Mouse (Mus musculus) gastrocnemius, adult 2 months (tissue): ENCODE measurements around the gene Lrrfip2. TPM values are rescaled to one million over a fixed set of nuclear protein-coding genes. Genes with fewer than 3 reads are reported as not detected.

ENCODE experiments used
- DNase-seq: peaks from one replicate; pipeline ENCODE4 v3.0.0; 2022
- H3K27ac ChIP-seq: fragments of 200-600 bp; 2 replicates; pipeline ENCODE4 v1.8.1; 2022; ENCODE audit warnings: mild to moderate bottlenecking
- H3K4me3 ChIP-seq: fragments of 200-600 bp; 2 replicates; pipeline ENCODE4 v1.8.1; 2022; ENCODE audit warnings: mild to moderate bottlenecking, moderate library complexity
- CTCF ChIP-seq: fragments of 200-600 bp; IDR thresholded peaks from 2 replicates; pipeline ENCODE4 v1.8.1; 2022; ENCODE audit warnings: antibody characterized with exemption, mild to moderate bottlenecking, moderate library complexity
- intact Hi-C: fragments of 180-260 bp; cut with DNase I; formaldehyde crosslinking; loops from one replicate; pipeline ENCODE4 v1.15.1; 2025
- total RNA-seq, 2 experiments: library from RNA; stranded (reverse); gene quantifications; 2 replicates each; pipeline ENCODE4 v1.2.3; 2021

Lrrfip2 gene
- total RNA-seq, 2 experiments from 2014 or later = 72.6 to 74.8 TPM

GRCm38 (mm10) chr9:111260360-111260985 lies 143.1 kb downstream of the Lrrfip2 start:
- intact Hi-C loops = loop anchor here (10.0 kb wide), 1 partner anchor 296 kb away; no protein-coding TSS in a partner anchor
- Histone ChIP-seq H3K4me3 (no peak overlapping the region), H3K27ac (no peak overlapping the region; the same call in 1 of the 2 replicates)
- TF ChIP-seq CTCF = no peak
- peak; percentile 51 for DNase-seq

GRCm38 (mm10) chr9:111261356-111261755 lies 144.0 kb downstream of the Lrrfip2 start:
- DNase-seq = no peak
- intact Hi-C loops = loop anchor here (10.0 kb wide), 1 partner anchor 297 kb away; no protein-coding TSS in a partner anchor
- Histone ChIP-seq H3K27ac (no peak overlapping the region), H3K4me3 (no peak overlapping the region)
- TF ChIP-seq CTCF = no peak

- no peak overlapping the region for H3K4me3 ChIP-seq
- no peak for DNase-seq
- H3K27ac ChIP-seq = no peak overlapping the region
- TF ChIP-seq CTCF = no peak
- intact Hi-C loops = loop anchor here (10.0 kb wide), 1 partner anchor 303 kb away; no protein-coding TSS in a partner anchor
Measured at GRCm38 (mm10) chr9:111267998-111268397, 150.6 kb downstream of the Lrrfip2 start.

GRCm38 (mm10) chr9:111270606-111271005 lies 153.2 kb downstream of the Lrrfip2 start:
- peak overlapping the region; percentile 93 for H3K27ac ChIP-seq
- no peak for DNase-seq
- intact Hi-C loops = loop anchor here (5.0 kb wide), 1 partner anchor 153 kb away; the partner anchor contains the start of gene Lrrfip2
- peak overlapping the region; percentile 88 for H3K4me3 ChIP-seq
- no peak for TF ChIP-seq CTCF

- Histone ChIP-seq H3K4me3 (peak overlapping the region; percentile 88), H3K27ac (peak overlapping the region; percentile 93)
- intact Hi-C loops = loop anchor here (5.0 kb wide), 1 partner anchor 154 kb away; the partner anchor contains the start of gene Lrrfip2
- DNase-seq = no peak
- TF ChIP-seq CTCF = no peak
Measured at GRCm38 (mm10) chr9:111271056-111271433, 153.7 kb downstream of the Lrrfip2 start.

- intact Hi-C loops = loop anchor here (5.0 kb wide), 1 partner anchor 154 kb away; the partner anchor contains the start of gene Lrrfip2
- Histone ChIP-seq H3K27ac (peak within 1 kb of the TSS; percentile 99), H3K4me3 (peak within 1 kb of the TSS; percentile 88)
- no peak; the same call in 1 of the 2 replicates for TF ChIP-seq CTCF
- peak; percentile 99 for DNase-seq
Measured at GRCm38 (mm10) chr9:111271434-111272160, 154.2 kb downstream of the Lrrfip2 start, which contains the start of the genes Mlh1 and Epm2aip1. TSS of gene Mlh1 (minus strand) at chr9:111271791. TSS of gene Epm2aip1 (plus strand) at chr9:111271929.

GRCm38 (mm10) chr9:111272356-111272755 lies 155.0 kb downstream of the Lrrfip2 start:
- intact Hi-C loops = loop anchor here (5.0 kb wide), 1 partner anchor 155 kb away; the partner anchor contains the start of gene Lrrfip2
- peak overlapping the region; percentile 99 for H3K27ac ChIP-seq
- TF ChIP-seq CTCF = no peak
- peak; percentile 44 for DNase-seq
- H3K4me3 ChIP-seq = peak overlapping the region; percentile 88

GRCm38 (mm10) chr9:111272996-111273785 lies 155.8 kb downstream of the Lrrfip2 start:
- intact Hi-C loops = loop anchor here (5.0 kb wide), 1 partner anchor 156 kb away; the partner anchor contains the start of gene Lrrfip2
- DNase-seq = no peak
- TF ChIP-seq CTCF = no peak
- Histone ChIP-seq H3K4me3 (peak overlapping the region; percentile 88), H3K27ac (peak overlapping the region; percentile 99)

GRCm38 (mm10) chr9:111273958-111274357 lies 156.6 kb downstream of the Lrrfip2 start:
- DNase-seq = no peak
- peak overlapping the region; percentile 99; the same call in 1 of the 2 replicates for H3K27ac ChIP-seq
- H3K4me3 ChIP-seq = peak overlapping the region; percentile 88
- TF ChIP-seq CTCF = no peak
- intact Hi-C loops = loop anchor here (5.0 kb wide), 1 partner anchor 157 kb away; the partner anchor contains the start of gene Lrrfip2

- no peak for DNase-seq
- Histone ChIP-seq H3K27ac (peak overlapping the region; percentile 4; the same call in 1 of the 2 replicates), H3K4me3 (peak overlapping the region; percentile 88)
- intact Hi-C loops = no loop called here
- TF ChIP-seq CTCF = no peak
Measured at GRCm38 (mm10) chr9:111275156-111275555, 157.8 kb downstream of the Lrrfip2 start.

Other genes starting within 250 kb of the Lrrfip2 start
- gene Als2cl, start 237.7 kb upstream of the Lrrfip2 start, total RNA-seq = 1 to 10 TPM; 3.7 to 7.5 TPM
- gene Tmie, start 237.5 kb upstream of the Lrrfip2 start, total RNA-seq = under 1 TPM; 0.41 to 0.70 TPM
- gene Fam240a, start 200.7 kb upstream of the Lrrfip2 start, total RNA-seq = 1 to 10 TPM in 1 of 2 experiments, not detected in 1; 2.4 TPM
- gene Tdgf1, start 171.4 kb upstream of the Lrrfip2 start, total RNA-seq = not detected
- gene Lrrc2, start 166.0 kb upstream of the Lrrfip2 start, total RNA-seq = 10 to 100 TPM; 75.0 to 80.8 TPM
- gene Rtp3, start 127.0 kb upstream of the Lrrfip2 start, total RNA-seq = 1 to 10 TPM; 1.1 to 1.2 TPM
- not detected for gene Ltf, start 98.3 kb upstream of the Lrrfip2 start, total RNA-seq
- 1 to 10 TPM; 3.1 to 4.0 TPM for gene Ccrl2, start 60.1 kb upstream of the Lrrfip2 start, total RNA-seq
- 1 to 10 TPM; 5.1 to 6.4 TPM for gene Mlh1, start 154.2 kb downstream of the Lrrfip2 start, total RNA-seq
- 10 to 100 TPM; 21.1 to 24.7 TPM for gene Epm2aip1, start 154.3 kb downstream of the Lrrfip2 start, total RNA-seq
- not detected for gene Trank1, start 194.1 kb downstream of the Lrrfip2 start, total RNA-seq